Mouse (Mus musculus): ENCODE data around the gene Ccdc24. TPM values are rescaled to one million over a fixed set of nuclear protein-coding genes. Genes with fewer than 3 reads are reported as not detected.
A peak's percentile ranks its signal among the peaks of the same experiment; 100 is the strongest.

Ccdc24 gene
- total RNA-seq, 2 experiments from 2014 or later: 0.96 to 1.4 TPM

DNA sequence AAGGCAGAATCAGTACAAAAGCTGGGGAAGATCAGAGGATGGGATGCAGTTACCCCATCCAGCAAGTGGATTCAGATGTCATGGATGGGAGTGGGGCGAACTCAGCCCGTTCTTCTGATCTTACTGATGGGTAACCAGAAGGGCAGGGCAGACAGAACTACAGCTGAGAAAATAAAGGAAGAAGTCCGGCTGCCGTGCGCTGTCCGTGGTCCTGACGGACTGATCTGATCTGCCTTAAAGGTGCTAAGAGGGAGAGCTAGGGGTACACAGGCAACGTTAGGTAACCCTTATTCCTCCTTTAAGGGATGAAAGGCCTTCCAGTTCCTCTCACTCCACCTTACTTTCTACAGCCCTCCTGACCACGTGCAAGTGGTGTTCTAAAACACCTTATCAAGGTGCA is 21.0 kb upstream of the Ccdc24 start:
- peak in 1 of 2 experiments; percentile 20 for DNase-seq (ENCODE audit: low spot score in 2 of 2)

DNA sequence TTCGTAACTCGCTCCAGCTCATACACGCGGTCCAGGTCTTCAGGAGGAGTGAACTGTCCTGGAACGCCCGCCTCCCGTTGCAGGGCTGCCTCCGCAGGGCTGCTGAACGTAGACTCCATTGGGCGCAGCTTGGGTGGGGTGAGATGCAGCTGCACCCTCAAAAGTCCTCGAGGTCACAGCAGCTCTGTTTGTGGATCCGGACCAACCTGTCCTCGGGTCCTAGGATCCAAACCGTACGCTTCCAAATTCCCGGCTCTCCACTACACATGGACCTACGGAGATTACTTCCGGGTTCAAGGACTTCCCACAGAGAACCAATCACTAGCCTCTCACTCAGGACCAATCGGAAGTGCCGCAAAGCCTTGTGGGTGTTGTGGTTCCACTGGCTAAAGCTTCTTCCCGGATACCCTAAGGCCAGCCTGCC is 19.4 kb upstream of the Ccdc24 start, which contains the start of gene Dph2:
Gene Dph2, minus strand, starts transcription at position 295 of the 424 bp plus-strand sequence.
- peak in 1 of 2 experiments; percentile 56 for DNase-seq (ENCODE audit: low spot score in 2 of 2)

DNA sequence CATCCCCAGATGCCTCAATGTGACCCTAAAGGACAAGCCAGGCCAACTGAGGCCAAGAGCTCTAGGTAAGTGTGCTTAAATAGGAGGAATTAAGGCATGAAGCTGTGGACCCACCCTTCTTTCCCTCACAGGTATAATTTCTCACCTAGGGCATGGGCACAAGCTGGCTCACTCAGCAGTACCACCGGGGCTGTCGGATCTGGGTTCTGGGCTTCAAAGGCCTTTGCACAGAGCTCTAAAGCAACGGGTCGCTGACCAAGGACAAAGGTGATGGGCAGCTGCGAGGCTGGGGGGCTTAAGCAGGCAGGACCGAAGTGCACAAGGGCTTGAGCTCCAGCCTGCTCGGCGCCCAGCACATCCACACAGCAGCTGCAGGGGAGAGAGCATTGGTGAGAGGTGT is 18.4 kb upstream of the Ccdc24 start:
- no peak for DNase-seq (ENCODE audit: low spot score in 2 of 2)

DNA sequence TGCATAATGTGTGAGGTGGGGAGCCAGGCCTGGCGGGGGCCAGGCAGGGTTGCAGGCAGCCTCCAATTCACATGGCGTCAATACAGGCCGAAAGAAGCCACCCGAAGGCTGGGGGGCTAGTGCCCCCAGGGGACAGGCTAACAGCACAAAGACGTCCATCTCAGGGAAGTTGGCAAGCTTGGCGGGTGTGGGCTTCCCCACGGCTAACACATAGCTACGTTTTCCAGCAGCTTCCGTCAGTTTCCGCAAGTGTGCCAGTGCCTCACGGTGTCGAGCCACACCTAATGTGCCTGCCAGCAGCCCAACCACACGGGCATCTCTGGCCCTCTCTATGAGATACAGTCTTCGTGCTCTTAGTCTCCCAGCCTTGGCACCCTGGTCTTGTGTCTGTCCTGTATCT is 17.7 kb upstream of the Ccdc24 start:
- DNase-seq (ENCODE audit: low spot score in 2 of 2): no peak

DNA sequence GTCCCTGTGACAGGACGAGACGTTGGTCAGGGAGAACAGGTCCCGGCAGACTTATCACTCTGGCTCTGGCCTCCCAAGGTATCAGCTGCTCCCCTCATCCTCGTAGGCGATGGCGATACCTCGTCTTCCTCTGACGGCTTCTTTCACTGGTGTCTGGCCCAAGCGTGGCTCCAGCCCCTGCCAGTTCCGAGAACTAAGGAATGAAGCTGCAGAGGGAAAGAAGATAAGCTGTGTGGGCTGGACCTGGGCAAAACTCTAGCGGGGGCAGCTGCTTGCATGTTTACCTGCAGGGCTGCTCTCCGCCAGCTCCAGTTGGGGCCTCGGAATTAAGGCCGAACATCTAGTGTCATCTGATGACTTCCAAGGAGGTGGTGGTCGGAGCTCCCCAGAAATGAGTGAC is 17.1 kb upstream of the Ccdc24 start:
- no peak for DNase-seq (ENCODE audit: low spot score in 2 of 2)

DNA sequence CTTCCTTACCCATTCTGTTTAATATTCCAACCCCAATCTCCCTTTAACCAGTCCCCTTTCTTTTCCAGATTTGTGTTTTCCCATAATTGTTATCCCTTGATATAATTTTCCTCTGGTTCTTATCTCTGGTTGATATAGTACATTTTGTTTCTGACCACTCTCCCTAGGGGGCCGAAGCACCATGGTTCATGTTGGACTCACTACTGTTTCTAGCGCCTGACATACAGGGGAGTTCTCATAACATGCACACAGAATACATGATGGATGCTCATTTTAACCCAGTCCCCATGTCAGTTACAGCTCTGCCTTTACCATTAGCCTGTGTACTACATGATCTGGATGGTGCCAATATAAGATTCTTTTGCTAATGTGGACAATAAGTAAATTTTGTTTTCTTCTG is 15.6 kb upstream of the Ccdc24 start:
- DNase-seq (ENCODE audit: low spot score in 2 of 2): no peak

DNA sequence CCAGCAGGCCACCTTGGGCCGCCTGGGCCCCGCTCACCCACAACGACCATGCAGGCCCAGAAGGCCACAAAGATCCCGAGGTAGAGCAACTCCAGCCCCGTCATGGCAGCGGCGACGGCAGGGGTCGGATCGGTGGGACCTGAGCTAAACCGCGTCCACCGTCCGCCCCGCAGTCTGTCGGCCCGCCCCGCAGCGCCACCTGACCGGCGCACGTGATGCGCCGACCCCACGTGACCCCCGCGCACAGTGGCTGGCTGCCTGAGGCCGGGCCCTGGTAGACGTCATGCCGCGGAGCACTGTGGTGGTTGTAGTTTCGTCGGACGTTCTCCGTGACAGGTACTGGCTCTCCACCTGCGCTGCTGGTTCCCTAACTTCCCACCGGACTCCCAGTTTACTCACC is 14.8 kb upstream of the Ccdc24 start, which contains the start of gene Atp6v0b:
Gene Atp6v0b, minus strand, starts transcription at position 201 of the 400 bp plus-strand sequence.
- peak; percentile 80 to 82 for DNase-seq (ENCODE audit: low spot score in 2 of 2)

DNA sequence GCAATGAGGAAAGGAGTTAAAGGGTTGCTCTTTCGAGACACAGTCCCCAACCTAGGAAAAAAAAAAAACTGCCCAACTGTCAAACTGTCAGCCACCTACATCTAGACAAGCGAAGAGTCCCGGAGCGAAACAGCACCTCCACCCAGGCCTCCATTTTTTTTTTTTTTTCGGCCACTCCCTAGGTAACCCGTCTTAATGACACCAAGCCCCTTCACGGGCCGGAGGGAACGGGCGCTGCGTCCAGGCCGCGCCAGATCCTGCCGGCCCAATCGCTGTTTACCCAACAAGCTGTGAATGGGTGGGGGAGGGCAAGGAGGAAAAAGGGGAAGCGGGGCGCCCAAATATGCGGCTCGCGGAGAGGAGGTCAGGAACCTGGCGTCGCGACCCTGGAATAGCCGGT is 14.3 kb upstream of the Ccdc24 start:
- DNase-seq (ENCODE audit: low spot score in 2 of 2): no peak

DNA sequence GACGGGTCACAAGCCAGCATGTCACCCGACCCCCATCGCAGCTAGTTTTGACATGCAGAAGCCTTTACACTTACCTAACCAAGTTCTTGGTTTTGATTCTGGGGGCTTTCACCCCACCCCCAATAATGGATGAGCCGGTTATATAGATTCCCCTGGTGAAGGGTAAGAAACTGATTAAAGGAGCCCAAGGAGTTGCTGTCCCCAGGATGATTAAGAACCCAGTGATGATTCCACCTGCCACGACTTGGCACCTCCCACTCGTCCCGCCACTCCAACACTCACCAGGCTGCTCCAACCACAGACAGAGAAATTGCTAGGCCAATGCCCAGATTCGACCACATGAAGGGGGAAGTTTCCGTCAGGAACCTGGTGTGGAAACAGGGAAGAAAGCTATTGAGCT is 13.6 kb upstream of the Ccdc24 start:
- DNase-seq (ENCODE audit: low spot score in 2 of 2): no peak

DNA sequence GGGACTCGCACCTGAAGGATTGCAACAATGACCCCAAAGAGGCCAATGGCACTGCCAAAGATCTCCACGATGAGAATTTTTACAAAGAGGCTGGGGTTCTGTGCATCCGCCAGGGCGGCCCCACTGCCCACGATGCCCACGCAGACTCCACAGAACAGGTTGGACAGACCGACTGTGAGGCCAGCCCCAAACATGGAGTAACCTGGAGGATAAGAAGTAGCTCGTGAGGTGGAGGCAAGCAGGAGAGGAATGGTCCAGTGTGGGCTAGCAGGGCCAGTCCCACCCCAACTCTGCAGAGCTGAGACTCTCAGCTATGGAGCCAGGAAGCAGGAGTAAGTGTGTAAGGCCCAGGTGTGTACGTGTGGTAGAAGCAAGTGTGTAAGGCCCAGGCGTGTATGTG is 12.7 kb upstream of the Ccdc24 start:
- no peak for DNase-seq (ENCODE audit: low spot score in 2 of 2)

DNA sequence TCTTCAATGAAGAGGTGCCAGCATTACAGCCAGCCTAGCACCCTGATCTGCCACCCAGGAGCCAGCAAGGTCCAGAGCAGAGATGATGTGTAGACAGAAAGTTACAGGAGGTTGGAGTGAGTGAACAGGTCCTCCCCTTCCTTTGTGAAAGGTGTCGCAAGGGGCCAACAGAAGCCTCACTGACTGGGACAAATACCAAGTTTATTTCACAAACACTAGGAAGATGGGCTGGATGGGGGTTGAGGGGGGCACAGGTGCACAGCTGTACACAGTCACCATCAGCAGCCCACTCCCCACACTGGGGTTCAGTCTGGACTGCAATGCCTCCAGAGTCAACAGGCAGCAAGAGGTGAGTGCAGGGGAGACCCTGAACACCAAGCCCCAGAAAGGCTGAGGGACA is 11.8 kb upstream of the Ccdc24 start:
- no peak for DNase-seq (ENCODE audit: low spot score in 2 of 2)

DNA sequence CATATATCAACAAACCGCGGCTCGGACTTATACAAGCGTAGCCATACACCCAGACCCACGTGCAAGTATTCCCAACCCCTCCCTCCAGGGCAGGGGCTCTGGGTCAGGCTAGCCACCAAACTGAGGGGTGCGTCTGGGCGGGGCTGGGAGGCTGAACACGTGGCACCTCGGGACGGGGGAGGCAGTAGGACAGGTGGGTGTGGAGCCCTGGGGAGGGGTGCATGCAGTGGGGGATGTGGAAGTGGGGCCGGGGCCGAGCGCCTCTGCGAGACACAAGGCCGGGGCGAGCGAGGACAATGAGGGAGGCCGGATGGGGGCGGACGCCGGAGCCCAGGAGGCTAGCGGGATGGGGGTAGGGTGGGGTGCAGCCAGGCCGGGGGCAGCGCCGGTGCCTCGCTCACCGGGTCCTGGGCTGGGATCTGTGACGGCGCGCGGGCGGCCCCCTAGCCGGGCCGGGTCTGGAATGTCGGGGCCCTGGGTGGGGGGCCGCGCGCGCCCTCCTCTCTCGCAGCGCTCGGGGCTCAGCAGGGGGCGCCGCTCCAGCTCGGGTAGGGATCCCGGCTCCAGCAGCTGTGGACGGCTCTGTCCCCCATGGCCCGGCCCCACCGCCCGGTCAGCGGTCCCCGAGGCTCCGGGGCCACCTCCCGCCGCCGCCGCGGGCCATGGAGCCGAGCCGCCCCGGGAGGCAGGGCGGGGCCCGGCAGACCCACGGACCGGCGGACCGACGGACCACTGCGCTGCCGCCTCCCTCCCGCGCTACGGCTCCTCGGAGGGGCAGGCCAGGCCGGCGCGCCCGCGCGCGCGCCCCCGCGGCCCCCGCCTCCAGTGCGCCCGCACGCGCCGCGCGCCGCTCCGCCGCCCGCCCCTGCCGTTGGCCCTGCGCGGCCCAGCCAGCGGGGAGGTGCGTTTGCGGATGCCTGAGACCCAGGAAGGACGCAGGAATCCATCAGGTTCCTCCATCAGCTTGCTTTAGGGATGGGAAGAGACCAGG is 10.6 kb upstream of the Ccdc24 start, which contains the start of gene B4galt2:
Gene B4galt2, minus strand, starts transcription at position 787 of the 991 bp plus-strand sequence.
- DNase-seq (ENCODE audit: low spot score in 2 of 2): peak; percentile 24 to 35

DNA sequence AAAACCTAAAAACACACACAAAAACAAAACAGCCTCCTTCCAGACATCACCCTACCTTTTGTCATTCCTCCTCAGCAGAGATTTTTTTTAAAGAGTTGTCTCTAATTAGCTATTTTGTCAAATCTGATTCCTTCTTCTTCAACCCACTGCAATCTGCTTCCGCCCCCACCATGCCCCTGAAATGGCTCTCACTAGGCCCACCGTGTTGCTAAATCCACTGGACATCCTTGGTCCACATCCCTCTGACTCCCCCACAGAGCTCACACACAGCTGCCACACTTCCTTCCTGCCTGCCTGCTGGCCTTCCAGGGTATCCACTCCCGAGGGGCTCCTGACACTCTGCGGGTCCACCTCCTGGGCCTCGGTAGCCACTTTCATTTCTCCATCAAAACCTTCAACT is 6.3 kb upstream of the Ccdc24 start:
- DNase-seq (ENCODE audit: low spot score in 2 of 2): no peak

DNA sequence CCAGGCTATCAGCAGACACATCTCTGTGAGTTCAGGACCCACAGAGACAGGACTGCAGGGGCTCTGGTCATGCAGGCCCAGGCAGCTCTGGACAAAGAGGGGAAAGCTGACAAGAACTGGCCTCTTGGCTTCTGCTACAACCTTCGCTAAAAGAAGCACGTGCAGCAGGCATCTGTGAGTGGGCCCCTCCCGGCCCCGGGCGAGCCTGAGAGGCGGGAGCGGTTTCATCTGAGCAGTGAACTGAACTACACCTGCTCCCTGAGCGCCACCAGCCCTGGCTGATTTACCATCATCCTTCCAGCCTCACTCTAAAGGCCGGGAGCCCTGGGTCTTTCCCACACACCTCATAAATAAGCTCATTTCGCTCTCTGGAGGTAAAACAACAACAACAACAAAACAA is 5.9 kb upstream of the Ccdc24 start:
- no peak for DNase-seq (ENCODE audit: low spot score in 2 of 2)

DNA sequence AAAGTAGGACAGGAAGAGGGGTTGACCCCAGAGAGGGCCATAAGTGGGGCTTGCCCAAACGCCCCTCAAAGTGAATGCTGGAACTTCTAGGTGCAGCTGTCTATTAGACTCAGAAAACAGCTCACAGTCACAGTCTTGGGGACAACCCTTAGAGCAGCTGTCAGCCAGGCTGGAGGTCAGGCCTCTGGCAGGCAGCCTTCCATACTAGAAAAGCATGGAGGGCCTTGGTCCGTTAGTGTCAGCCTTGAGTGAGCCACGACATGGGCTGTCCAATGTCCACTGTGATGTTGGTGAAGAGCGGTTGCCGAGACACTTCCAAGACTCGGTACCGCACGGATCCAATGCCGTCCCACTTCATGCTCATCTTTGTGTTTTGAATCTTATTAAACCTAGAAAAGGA is 1.3 kb upstream of the Ccdc24 start:
- no peak for DNase-seq (ENCODE audit: low spot score in 2 of 2)

DNA sequence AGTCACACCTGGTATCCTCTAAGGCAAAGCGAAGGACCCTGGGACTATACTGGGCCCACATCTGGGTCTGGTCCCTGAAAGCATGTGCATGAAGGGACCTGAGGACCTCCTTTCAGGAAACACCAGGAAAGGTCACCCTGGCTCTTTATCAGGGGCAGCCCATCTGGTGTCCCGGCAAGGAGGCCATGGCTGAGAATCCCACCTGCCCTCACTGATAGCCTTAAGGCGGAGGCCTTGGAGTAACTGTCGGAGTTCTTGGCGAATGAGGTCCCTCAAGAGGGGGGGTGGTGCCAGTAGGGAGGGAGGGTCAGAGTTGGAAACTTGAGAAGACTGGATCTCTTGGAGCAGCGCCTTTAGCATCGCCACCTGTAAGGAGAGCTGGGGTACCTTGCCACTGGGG is 570 bp downstream of the Ccdc24 start:
- no peak for DNase-seq (ENCODE audit: low spot score in 2 of 2)

DNA sequence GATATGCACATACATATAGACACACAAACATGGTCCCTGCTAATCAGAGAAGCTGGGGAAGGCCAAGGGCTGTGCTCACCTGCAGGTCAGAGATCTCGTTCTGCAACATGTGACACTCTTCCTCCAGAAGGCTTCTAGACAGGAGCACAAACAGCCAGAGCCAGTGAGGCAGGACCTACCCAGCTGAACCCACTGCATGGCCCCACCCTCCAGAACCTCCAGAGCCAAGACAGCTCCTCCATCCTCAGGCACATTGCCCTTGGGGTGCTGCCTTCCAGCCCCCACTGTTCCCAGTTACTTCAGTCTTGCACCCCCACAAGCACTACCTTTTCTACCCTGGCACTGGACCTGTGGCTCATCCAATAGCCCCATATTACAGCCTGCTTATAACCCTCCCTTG is 1.9 kb downstream of the Ccdc24 start:
- no peak for DNase-seq (ENCODE audit: low spot score in 2 of 2)

DNA sequence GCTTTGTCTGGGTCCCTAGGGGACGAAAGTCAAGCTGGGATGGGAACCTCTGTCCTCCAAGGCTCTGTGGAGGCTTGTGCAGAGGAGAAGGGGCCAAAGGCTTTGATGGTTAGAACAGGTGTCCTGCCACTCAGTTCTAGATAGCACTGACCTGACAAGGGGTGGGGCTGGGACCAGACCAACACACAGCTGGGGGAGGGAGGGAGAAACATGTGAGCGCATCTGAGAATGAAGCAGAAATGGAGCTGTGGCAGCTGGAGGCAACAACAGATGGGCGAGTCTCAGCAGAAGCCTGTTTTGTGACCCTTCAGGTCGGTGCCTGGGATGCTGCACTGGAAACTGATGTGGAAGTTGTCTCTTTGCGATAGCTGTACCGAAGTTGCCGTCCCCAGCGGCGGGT is 3.0 kb downstream of the Ccdc24 start:
- no peak for DNase-seq (ENCODE audit: low spot score in 2 of 2)

DNA sequence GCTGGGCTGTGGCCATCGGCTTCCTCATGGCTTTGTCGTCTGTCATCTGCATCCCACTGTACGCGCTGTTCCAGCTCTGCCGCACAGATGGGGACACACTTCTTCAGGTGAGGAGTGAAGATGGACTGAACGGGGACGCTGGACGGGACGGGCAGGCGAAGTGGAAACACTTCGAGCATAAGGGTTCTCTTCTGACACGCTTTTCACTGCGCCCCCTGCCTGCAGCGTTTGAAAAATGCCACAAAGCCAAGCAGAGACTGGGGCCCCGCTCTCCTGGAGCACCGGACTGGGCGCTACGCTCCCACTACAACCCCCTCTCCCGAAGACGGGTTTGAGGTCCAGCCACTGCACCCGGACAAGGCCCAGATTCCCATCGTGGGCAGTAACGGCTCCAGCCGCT is 4.5 kb downstream of the Ccdc24 start:
- peak in 1 of 2 experiments; percentile 36 for DNase-seq (ENCODE audit: low spot score in 2 of 2)

DNA sequence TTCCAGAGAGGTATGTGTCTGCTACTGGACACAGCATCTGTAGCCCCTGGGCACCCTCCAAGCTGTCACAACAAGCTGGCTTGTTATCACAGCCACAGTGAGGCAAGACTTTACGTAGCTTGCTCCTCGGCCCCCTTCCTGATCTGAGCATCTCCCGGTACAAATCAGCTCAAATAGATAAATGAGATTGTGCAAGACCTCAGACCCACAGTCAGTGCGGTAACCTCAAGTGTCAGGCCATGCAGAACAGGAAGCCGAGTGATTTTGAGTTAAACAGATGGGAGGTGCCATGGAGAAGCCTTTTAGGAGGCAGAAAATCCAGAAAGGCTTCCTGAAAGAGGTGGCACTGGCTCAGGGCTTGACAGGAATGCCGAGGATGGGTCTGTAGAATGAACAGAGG is 5.4 kb downstream of the Ccdc24 start:
- no peak for DNase-seq (ENCODE audit: low spot score in 2 of 2)

DNA sequence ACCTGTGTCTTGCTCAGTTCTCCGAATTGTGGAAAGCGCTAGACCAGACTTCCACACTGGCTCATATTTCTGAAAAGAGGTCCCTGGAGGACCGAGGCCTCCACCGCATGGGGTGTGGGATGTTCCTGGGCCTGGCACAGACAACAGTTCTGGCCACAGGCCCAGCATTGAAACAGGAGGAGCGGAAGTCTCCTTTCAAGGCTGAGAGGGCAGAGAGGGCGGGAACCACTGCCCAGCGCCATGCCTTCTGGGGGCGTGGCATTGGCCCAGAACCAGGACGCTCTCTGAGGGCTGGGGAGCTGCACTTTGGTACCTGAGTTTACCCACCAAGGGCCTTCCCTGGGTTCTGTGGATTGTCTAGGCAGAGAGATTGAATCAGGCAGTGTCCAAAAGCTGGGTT is 6.3 kb downstream of the Ccdc24 start:
- DNase-seq (ENCODE audit: low spot score in 2 of 2): peak; percentile 39 to 69

DNA sequence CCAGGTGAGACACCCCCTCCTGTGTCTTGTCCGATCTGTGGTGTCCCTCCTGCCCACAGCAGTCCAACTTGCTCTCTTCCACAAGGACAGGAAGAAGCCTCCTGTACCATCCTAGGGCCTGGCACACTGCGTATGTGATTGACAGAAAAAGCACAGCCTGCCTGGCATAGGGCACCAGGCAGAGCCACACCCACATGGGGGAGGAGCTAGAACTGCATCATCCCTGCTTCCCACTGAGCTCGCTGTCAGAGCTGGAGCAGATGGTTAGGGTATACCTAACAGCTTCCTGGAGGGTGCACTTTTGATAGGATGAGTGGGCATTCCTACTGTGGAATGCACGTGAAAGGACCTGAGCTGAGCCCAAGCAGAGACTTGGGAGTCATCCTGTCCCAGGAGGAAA is 9.5 kb downstream of the Ccdc24 start:
- no peak for DNase-seq (ENCODE audit: low spot score in 2 of 2)

DNA sequence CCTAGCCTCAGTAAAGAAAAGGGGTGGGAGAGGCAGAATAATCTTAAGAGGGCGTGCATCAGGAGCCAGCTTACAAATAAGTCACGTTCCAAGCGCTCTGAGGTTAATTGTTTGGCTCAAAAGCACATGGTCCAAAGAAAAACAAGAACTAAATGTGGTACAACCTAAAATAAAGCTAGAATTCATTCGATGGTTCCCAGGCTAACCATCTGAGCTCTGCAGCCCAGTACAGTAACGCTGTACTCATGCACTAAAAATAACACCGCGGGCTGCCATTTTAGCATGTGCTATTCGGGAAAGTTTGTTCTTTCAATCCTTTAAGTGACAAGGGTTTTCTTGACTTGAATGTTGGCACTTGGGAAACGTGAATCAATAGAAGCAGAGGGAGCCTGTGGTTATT is 11.8 kb downstream of the Ccdc24 start:
- no peak for DNase-seq (ENCODE audit: low spot score in 2 of 2)
